Mouse (Mus musculus): ENCODE results near the gene Kmt2c.
"Not testable (repeated sequence)": the region's sequence is repeated elsewhere in the genome, so short reads cannot be mapped to it uniquely, and the experiment has no call there.

Gene Kmt2c

GRCm38 (mm10) chr5:25368420-25368819, 130.2 kb downstream of the Kmt2c start:
- DNase-seq (ENCODE audit: inconsistent ontology term) = no peak

DNA sequence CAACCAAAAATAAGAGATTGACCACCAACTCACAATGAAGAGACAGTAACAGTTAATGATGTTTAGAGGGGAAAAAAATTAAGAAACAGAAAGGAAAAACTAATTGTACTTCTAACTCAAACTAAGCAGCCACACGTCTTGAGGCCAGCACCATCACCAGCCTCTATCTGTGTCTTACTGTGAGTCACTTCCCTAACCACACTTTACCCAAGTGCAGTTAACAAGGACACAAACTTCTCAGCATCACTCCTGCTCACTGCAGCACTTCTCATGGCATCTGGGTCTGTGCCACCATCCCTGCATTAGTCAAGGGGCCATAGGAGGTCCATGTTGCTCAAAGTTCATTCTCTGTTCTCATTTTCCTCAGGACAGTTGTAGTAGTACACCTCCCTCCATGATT, 131.5 kb downstream of the Kmt2c start:
- no peak for DNase-seq (ENCODE audit: inconsistent ontology term)

GRCm38 (mm10) chr5:25353509-25353908, 145.1 kb downstream of the Kmt2c start:
- DNase-seq (ENCODE audit: inconsistent ontology term) = no peak

DNA sequence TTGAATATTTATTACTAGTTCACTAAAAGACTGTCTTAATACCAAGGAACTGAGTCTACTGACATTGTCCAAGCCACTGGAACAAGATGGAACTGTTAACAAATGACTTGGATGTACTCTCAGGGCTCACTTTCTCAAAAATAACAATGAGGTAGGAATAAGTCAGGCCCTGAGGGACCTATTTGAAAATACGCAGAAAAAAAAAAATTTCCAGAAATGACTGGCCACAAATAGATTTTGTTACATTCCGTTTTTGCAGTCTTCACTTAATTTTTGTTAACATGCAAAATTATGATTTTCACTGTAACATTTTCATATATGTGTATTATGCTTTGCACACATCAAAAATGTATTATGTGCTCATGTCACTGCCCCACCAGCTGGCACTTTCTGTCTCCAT, 167.3 kb downstream of the Kmt2c start:
- DNase-seq (ENCODE audit: inconsistent ontology term) = no peak

- no peak for DNase-seq (ENCODE audit: inconsistent ontology term)
Measured at GRCm38 (mm10) chr5:25313881-25314280, 184.7 kb downstream of the Kmt2c start.

- no peak for DNase-seq (ENCODE audit: inconsistent ontology term)
Measured at GRCm38 (mm10) chr5:25310226-25310625, 188.4 kb downstream of the Kmt2c start.

GRCm38 (mm10) chr5:25296830-25297229, 201.8 kb downstream of the Kmt2c start:
- peak; percentile 26 for DNase-seq (ENCODE audit: inconsistent ontology term)

DNA sequence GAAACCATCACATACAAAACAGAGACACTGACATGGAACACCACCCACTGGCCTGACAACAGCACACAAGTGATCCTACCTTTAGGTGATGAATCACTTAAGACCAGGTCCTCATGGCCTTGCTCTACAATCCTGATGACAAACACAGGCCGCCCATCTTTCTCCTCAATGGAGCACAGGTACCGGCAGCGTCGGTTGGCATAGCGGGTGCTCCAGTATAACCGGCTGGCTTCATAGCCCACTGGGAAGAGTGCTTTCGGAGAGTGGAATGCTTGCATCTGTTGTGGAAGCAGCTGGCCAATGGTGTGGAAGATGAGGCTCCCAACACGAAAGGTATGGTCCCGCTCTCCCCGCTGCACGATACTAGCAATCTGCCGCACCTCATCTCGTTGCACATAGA, 214.6 kb downstream of the Kmt2c start:
- DNase-seq (ENCODE audit: inconsistent ontology term) = no peak

DNA sequence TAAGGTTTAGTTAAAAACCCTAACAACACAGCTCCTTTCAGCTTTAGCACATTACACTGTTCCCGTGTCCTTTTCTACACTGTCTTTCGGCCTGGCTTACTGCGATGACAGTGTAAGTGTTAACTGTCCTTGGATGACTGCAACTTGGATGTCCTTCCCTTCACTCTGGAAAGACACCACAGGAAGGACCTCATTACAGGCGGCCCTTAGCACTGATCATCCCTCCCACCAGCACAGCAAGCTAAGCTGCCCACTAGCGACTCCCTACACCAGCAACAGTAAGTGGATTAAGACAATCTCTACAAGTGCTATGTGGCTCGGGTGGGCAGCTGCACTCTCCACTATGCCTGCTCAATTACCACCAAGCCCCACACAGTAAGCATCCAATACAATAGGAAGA, 222.2 kb downstream of the Kmt2c start:
- DNase-seq (ENCODE audit: inconsistent ontology term) = no peak

- DNase-seq (ENCODE audit: inconsistent ontology term) = no peak
Measured at GRCm38 (mm10) chr5:25275629-25276028, 223.0 kb downstream of the Kmt2c start.

DNA sequence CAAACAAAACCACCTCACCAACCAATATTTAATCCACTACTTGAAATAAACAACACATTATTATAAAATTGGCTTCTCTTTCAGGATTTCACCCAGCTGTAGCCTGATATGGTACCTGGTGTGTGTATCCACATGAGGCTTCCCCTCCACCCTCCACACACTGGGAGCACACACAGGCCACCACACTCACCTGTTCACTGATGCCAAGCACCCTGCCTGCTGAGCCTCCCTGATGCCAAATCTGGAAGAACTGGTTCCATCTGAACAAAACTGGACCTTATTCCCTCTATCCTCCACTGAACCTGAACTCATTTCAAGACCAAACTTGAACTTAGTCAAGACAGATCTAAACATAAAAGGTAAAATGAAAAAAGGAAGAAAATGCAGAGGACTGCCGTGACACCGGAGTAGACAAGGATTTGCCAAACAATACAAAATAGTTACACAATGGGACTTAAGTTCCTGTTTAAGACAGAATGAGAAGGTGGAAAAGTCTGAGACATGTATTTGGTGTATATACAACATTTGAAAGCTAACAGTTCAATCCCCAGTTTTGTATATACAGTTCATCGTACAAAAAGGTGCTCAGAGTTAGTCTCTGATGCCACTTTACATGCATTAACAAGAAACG, 230.2 kb downstream of the Kmt2c start:
- DNase-seq (ENCODE audit: inconsistent ontology term) = no peak

DNA sequence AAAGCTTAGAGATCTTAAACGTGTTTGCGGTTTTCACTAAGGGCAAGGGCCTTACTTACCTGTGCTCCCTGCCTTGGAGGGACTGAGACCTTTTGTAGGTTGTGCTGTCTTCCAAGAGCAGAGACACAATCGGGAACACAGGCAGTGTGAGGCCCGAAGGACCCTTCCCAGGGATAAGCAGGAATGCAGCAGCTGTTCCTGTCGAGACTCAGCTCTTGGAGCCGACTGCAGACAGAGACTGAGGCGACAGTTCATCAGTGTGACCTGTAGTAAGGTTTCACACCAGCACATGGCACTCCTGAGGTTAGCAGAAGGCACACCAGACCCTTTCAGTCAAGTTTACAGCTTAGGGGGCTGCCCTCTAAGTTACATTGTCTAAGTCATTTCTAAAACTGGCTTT, 236.3 kb downstream of the Kmt2c start:
- DNase-seq (ENCODE audit: inconsistent ontology term) = no peak

GRCm38 (mm10) chr5:25261452-25261851, 237.1 kb downstream of the Kmt2c start:
- DNase-seq (ENCODE audit: inconsistent ontology term) = no peak

DNA sequence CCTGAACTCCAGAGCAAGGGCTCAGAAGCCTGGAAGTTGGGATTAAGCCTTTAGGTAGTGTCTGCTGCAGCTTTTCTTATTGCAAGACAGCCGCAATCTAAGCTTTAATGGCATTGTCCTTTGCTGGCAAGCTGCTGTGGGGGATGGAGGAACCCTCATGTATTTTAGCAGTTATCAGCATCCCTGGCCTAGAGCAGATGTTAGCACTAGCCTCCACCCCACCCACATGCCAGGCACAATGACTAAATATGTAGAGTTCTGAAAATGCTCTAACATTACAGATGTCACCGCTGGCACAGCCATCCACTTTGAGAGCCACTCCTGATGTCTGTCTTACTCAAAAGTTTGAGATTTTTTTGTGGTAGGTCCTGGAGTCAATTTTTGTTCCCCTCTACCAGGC, 241.9 kb downstream of the Kmt2c start:
- DNase-seq (ENCODE audit: inconsistent ontology term) = no peak

DNA sequence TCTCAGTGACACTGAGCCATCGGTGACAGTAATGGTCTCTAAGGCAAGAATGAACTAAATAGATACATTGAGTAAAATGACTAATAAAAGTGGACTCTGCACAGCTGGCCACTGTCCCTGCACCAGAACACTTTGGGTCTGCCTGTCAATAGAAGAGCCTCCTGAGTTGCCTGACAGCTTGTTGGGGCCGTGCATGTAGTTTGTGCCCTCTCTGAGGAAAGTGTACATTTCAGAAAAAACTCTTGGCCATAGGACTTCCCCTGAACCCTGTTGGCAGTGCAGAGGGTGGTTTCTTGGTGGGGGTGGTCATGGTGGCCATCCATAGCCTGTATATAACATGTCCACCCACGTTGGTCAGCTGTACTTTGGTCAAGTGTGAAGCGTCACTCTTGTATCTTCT, 244.1 kb downstream of the Kmt2c start:
- no peak for DNase-seq (ENCODE audit: inconsistent ontology term)

DNA sequence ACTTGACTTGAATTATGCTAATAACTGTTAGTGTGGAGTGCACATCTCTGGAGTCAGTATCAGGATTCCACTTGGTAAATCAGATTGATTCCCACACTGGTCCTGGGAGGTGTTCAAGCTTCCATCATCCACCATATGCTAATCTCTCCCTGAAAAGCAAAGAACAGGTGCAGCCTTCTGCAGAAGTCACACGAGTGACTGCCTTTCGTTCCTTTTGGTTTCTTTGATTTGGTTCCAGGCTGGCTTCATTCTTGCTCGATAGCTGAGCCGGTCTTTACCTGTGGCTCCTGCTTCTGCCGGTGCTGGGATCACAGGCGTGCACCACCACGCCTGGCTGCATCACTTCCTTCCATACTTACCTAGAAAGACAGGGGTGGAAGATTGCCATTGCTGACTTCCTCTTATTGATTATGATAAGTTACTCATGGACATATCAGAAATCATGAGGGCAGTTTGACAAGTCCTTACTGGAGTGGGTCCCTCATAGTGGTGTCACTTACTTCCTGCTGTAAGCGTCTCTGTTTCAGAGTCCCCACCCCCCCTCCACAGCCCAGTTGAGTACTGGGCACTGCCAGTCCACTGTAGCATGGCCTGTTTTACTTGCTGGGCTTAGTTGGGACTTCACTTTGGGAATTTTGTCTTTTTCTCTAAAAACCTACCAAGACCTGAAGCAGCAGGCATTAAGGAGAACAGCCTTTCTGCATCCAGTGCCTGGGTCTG, 245.6 kb downstream of the Kmt2c start:
- DNase-seq (ENCODE audit: inconsistent ontology term) = no peak

DNA sequence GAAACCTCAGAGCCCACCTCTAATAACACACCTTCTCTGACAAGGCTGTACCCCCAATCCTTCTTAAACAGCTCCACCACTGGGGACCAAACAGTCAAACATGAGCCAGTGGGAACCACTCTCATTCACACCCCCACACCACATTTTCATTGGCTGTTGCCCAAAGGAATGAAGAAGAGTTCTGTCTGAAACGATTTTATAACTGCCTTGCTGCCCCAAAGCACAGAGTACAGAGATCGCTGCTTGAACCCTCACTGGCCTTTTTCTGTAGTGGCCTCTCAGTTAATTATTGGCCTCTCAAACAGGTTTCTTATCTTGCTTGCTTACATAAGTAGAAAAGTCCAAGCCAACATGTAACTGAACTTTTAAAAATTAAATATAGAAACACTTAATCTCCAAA, 246.2 kb downstream of the Kmt2c start:
- DNase-seq (ENCODE audit: inconsistent ontology term) = no peak

DNA sequence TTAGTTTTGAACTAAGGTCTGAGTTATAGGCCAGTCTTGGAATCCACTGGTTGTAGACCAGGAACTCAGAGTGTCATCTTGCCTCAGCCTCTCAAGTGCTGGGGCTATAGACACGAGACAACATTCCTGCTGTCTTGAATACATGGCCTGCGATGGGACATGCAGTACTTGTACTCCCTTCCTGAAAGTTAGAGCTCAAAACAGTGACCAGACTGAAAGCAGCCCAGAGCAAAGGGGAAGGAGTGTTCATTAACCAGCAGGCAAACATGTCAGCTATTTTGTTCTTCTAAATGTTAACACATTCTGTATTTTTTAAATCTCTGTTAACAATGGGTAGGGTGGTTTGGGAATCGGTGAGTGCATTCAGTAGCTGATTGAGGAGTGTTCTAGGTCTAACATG, 251.5 kb downstream of the Kmt2c start:
- DNase-seq (ENCODE audit: inconsistent ontology term) = no peak

GRCm38 (mm10) chr5:25246473-25246865, 252.1 kb downstream of the Kmt2c start:
- DNase-seq (ENCODE audit: inconsistent ontology term) = no peak

DNA sequence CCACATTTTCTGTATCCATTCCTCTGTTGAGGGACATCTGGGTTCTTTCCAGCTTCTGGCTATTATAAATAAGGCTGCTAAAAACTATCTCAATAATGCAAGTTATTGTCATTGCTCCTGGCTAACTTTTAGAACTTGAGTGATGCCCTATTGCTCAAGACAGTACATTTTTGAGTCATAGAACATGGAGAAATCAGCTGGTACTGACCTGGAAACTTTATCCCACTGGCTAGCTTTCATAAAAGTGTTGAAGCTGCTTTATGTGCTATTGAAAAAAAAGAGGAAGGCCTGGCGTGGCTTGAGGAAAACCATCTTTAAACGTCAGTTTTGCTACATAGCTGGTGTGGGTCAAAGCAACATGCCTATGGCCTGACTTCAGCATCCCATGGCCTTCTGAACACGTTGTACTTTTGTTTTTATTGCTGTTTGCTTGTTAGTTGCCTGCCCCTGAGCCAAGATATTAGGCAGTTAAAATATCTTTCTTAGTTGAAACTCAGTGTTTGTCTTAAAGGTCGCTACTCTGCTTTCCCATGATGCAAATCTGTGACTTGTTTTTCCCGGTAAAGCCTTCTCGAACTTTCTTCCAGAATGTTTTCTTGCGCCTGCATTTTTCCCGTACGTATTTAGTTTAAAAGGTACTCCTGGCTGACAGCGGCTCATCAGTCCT, 252.6 kb downstream of the Kmt2c start:
- no peak for DNase-seq (ENCODE audit: inconsistent ontology term)

DNA sequence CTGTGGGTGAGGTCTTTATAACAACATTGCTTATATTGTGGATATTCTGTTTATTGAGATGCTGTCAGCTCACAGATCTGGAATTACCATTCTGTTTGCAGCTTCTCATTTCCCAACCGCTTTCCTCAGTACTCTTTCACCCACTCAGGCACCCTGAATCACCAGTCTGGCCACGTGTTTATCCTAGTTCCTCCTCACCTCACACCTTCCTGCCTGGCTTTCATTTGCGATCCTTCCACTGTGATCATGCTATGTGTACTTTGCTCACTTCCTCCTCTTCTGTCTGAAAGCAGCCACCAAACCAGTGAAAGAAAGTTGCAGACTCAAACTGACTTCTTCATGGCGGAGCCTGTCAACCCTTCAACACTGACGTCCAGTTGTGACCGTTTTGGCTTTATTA, 255.5 kb downstream of the Kmt2c start:
- no peak for DNase-seq (ENCODE audit: inconsistent ontology term)

- not testable (repeated sequence) for DNase-seq (ENCODE audit: inconsistent ontology term)
Measured at GRCm38 (mm10) chr5:25224377-25224776, 274.2 kb downstream of the Kmt2c start.

Data from Muller cell, postnatal 12 days (primary cell).